Mouse (Mus musculus) cerebellum, postnatal 25 days (tissue): ENCODE measurements at regions not wholly inside any gene's neighbourhood (a gene's known extent, or its start where the extent isn't known, plus 50 kb on each side); places are given as distances from the start of the nearest gene placed in this dataset.

Experiments used
- DNase-seq, 2 experiments: peaks; one replicate each; pipeline ENCODE4 v3.0.0; 2021; ENCODE audit warnings: mixed read lengths in 2 of 2

GRCm38 (mm10) chr7:96102727-96103126 is 68.3 kb upstream of the Tenm4 start:
- no peak for DNase-seq

- DNase-seq: no peak
These were observed 62.3 kb upstream of the Tenm4 start for GRCm38 (mm10) chr7:96108768-96109167.

GRCm38 (mm10) chr7:96120142-96120541 is 50.9 kb upstream of the Tenm4 start:
- DNase-seq: no peak
